Mouse (Mus musculus) Patski (cell line): ENCODE measurements at regions not wholly inside any gene's neighbourhood (a gene's known extent, or its start where the extent isn't known, plus 50 kb on each side); places are given as distances from the start of the nearest gene placed in this dataset.

Source experiments
- ATAC-seq: fragments of 100-300 bp; one replicate; pipeline ENCODE4 v1.8.0; 2021
- CTCF ChIA-PET: fragments of 350-600 bp; sonication (Branson Sonifier 250); formaldehyde crosslinking; loops from one replicate; lab custom pipeline; 2022; ENCODE audit warnings: inconsistent platforms; lab: Charles Lee
- POLR2A ChIA-PET: fragments of 350-600 bp; sonication (Branson Sonifier 250); formaldehyde crosslinking; loops from one replicate; lab custom pipeline; 2022; ENCODE audit warnings: antibody characterized with exemption, inconsistent platforms; lab: Charles Lee
- DNase-seq: peaks from one replicate; pipeline ENCODE4 v3.0.0-alpha.2; 2011; ENCODE audit warnings: low read depth, low spot score
- H3K27me3 ChIP-seq: fragments of 371-371 bp; one replicate; pipeline ENCODE4 v1.5.1; 2021
- CTCF ChIP-seq: fragments of 100-300 bp; IDR thresholded peaks from one replicate; pipeline ENCODE4 v1.5.1; 2021
- in situ Hi-C: fragments of 300-500 bp; cut with MboI; formaldehyde crosslinking; loops from 3 replicates; pipeline ENCODE4 v1.11.1; 2018; ENCODE audit warnings: low pct_unique_long_range_greater_than_20kb, mixed read lengths

DNA sequence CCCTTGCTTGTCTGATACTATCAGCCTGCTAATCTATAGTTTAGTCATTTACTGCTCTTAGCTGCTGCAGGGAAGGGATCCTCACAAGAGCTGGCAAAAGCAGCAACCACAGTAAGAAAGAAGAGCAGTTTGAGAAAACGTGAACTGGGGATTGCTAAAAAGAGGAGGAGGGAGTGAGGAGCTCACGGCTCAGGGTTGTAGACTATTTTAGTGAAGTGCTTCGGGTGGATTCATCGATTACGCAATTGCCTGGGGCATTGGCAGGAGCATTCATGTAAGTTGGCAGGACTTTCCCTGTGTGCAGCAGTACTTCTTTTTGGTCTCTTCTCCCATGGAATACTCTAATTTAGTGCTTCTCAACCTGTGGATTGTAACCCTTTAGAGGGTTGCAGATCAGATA is 157.1 kb downstream of the Csl start:
- CTCF ChIA-PET: interaction anchor here (5.2 kb wide), 1 partner anchor 12 kb away, joined by 32 read pairs; no protein-coding TSS in a partner anchor
- in situ Hi-C loops: loop anchor here (25.0 kb wide), 3 partner anchors 665 to 1890 kb away; no protein-coding TSS in a partner anchor
- TF ChIP-seq CTCF: no peak
- ATAC-seq: no peak
- H3K27me3 ChIP-seq: peaks cover 10% of the 10 kb centered on the region
- DNase-seq: no peak
- POLR2A ChIA-PET: no interaction called here

DNA sequence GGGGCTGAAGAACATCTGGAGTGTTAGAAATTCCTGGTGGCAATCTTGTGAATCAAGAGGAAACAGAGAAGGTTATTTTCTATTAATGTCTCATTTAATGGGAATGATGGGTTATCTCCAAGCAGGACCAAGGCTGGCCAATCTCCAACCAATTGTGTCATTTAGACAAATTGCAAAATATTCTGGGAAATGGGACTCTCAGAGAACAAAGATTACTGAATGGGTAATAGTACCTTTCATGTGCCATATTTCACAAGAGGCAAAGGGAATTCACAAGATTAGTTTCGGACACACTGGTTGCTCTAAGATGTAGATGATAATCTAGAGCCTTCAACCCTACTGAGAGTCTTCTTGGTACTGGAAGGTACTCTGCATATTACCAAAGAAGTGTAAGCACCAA is 155.3 kb downstream of the Csl start:
- TF ChIP-seq CTCF: no peak
- DNase-seq (no peak), ATAC-seq (no peak)
- CTCF ChIA-PET: interaction anchor here (5.2 kb wide), 1 partner anchor 10 kb away, joined by 32 read pairs; no protein-coding TSS in a partner anchor
- POLR2A ChIA-PET: interaction anchor here (0.9 kb wide), 1 partner anchor 340 kb away, joined by 3 read pairs; no protein-coding TSS in a partner anchor
- peaks cover 10% of the 10 kb centered on the region for H3K27me3 ChIP-seq
- in situ Hi-C loops: loop anchor here (25.0 kb wide), 3 partner anchors 667 to 1892 kb away; no protein-coding TSS in a partner anchor

DNA sequence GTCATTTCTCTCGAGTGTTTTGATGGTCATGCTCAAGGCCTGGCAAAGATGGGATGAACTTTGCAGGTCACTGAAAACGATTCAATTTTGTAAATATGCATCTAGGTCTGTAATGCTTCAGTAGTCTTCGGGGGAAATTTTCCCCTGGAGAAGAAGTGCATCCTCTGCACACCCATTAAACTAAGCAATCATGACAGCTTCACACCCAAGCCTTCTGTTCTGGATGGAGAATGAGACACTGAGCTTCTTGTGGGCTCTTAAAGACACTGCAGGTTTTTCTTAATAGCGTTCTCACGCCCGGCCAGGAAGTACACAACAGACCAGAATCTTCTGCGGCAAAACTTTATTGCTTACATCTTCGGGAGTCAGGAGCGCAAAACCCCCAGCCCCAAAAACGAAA is 151.0 kb downstream of the Csl start:
- ChIA-PET POLR2A (interaction anchor here (1.0 kb wide), 1 partner anchor 367 kb away, joined by 3 read pairs; no protein-coding TSS in a partner anchor), CTCF (interaction anchor here (3.4 kb wide), 1 partner anchor 447 kb away, joined by 12 read pairs; no protein-coding TSS in a partner anchor)
- TF ChIP-seq CTCF: no peak
- ATAC-seq: no peak
- H3K27me3 ChIP-seq: peaks cover 10% of the 10 kb centered on the region
- in situ Hi-C loops: loop anchor here (25.0 kb wide), 3 partner anchors 671 to 1896 kb away; no protein-coding TSS in a partner anchor
- no peak for DNase-seq

DNA sequence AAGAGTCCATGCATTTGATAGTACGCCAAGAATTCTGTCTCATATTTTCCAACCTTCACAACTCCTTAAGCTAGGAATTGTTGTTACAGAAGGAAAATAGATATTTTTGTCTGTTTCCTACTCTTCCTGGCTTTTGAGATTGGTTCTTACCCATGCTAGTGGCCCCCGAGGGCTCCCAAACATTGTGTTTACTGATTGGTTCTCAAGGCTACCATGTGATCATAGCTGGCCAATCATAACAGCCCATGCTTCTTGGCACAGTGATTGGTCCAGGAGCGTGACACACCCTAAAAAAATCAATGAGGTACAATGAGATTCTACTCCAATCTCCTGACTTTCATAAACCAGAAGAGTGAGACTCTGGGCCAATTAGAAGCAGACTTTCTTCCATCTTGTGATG is 150.0 kb downstream of the Csl start:
- H3K27me3 ChIP-seq: peaks cover 10% of the 10 kb centered on the region
- ATAC-seq (no peak), DNase-seq (no peak)
- CTCF ChIA-PET: interaction anchor here (1.7 to 3.4 kb wide), 2 partner anchors 10 to 448 kb away, joined by 7 to 12 read pairs; no protein-coding TSS in a partner anchor
- POLR2A ChIA-PET: interaction anchor here (1.0 kb wide), 1 partner anchor 368 kb away, joined by 3 read pairs; no protein-coding TSS in a partner anchor
- in situ Hi-C loops: loop anchor here (25.0 kb wide), 3 partner anchors 672 to 1897 kb away; no protein-coding TSS in a partner anchor
- TF ChIP-seq CTCF: no peak

DNA sequence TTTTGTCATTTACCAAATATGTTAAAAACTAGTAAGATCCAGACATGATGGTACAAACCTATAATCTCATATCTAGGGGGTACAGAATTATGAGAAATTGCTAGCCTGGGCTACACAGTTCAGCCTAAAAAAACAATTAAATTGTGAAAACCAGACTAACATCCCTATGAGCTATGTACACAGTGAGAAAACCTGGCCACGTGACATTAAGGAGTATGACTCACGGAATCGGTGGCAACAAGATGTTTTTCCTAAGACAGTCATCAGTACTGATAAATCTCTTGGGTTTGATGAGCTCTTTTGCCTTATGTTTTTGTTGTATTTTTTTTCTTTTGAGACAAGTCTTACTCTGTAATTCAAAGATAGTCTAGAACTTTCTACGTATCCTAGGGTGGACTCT is 148.6 kb downstream of the Csl start:
- ChIA-PET POLR2A (no interaction called here), CTCF (interaction anchor here (1.3 to 3.4 kb wide), 3 partner anchors 427 to 449 kb away, joined by 3 to 12 read pairs (median 6); no protein-coding TSS in a partner anchor)
- H3K27me3 ChIP-seq: peaks cover 6% of the 10 kb centered on the region
- DNase-seq (no peak), ATAC-seq (no peak)
- in situ Hi-C loops: loop anchor here (25.0 kb wide), 3 partner anchors 674 to 1899 kb away; no protein-coding TSS in a partner anchor
- no peak for TF ChIP-seq CTCF

DNA sequence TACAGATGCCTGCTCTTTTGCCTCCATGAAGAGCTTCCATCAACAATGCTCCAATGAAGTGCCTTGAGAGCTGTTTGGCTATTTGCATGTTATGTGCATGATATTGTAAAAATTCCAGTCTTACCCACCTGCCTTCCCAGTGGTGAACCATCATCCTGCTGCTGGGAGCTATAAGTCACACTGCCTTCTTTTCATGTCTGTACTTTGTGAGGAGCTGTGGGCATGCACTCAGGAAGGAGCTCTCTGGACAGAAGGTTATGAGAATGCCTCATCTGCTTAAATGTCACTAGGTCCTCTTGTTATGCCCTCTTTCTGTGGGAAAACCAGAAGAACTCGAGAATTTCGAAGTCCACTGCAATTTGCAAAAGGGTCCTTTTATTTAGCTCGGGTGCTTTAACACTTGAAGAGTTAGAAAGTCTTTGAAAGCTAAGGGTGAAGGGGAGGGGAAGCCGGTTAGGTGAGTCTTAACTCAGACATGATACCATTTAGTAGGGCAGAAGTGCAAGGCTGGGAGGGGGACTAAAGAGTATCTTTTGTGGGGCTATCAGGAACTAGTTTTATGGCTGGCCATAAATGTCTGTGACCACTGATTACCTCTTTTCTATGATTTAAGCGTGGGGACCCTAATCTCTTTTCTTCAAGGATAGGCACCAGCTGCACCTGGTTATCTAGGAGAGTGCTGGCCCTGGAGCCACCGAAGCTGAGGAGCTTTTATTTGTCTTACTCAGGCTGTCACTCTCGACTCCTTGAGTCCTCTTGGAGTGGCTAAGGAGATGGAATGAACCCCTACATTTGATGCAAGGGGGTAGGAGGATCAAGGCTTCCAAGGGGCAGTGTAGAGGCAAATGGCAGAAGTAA is 144.8 kb downstream of the Csl start:
- in situ Hi-C loops: loop anchor here (25.0 kb wide), 3 partner anchors 677 to 1902 kb away; no protein-coding TSS in a partner anchor
- no peak for TF ChIP-seq CTCF
- ATAC-seq (no peak), DNase-seq (no peak)
- H3K27me3 ChIP-seq: no peaks in the 10 kb centered on the region
- CTCF ChIA-PET: interaction anchor here (0.6 to 7.8 kb wide), 14 partner anchors 8 to 451 kb away, joined by 3 to 113 read pairs (median 5); no protein-coding TSS in a partner anchor
- POLR2A ChIA-PET: no interaction called here

DNA sequence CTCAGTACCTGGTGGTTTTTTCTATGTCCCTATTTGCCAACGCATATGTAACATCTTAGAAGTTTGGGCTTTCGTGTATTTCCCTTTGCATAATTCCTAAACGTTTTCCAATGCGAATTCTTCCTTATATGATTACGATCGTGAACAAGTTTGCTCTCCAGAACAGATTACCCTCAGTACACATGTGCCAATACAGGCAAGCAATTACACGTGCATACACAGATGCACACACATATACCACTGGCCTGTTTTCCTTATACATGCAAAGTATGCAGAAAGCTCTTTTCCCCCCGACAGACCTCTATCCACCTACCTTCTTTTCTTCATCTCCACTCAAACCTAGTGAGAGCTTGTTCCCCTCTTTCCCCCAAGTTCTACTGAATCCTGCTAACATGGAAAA is 144.1 kb downstream of the Csl start:
- DNase-seq: no peak
- ATAC-seq: no peak
- CTCF ChIA-PET: interaction anchor here (0.7 to 7.8 kb wide), 23 partner anchors 10 to 511 kb away, joined by 3 to 113 read pairs (median 5); no protein-coding TSS in a partner anchor
- POLR2A ChIA-PET: no interaction called here
- in situ Hi-C loops: loop anchor here (25.0 kb wide), 3 partner anchors 678 to 1903 kb away; no protein-coding TSS in a partner anchor
- TF ChIP-seq CTCF: no peak
- H3K27me3 ChIP-seq: no peaks in the 10 kb centered on the region

DNA sequence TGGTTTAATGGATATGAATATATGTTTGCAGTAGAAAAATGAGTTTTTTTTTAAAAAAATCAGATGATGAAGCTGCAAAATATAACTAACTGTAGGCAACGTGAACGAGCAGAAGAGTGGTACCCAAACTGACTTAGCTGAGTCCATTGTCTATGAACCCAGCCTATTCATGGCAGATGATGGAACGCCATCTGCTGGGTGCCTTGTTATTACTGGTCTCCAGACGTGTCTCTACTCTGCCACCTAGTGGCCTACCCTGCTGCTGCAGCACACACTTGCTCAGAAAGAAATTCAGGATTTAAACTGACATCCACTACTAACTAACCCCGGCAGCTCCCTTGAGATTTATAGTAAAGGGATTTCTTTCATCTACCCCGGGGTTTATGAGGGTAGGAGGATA is 143.7 kb downstream of the Csl start:
- in situ Hi-C loops: loop anchor here (25.0 kb wide), 3 partner anchors 678 to 1903 kb away; no protein-coding TSS in a partner anchor
- no peaks in the 10 kb centered on the region for H3K27me3 ChIP-seq
- TF ChIP-seq CTCF: peak; percentile 99
- ChIA-PET POLR2A (interaction anchor here (0.5 kb wide), 1 partner anchor 35 kb away, joined by 6 read pairs; no protein-coding TSS in a partner anchor), CTCF (interaction anchor here (0.7 to 7.8 kb wide), 23 partner anchors 9 to 512 kb away, joined by 3 to 113 read pairs (median 5); no protein-coding TSS in a partner anchor)
- DNase-seq (no peak), ATAC-seq (peak; percentile 83)

DNA sequence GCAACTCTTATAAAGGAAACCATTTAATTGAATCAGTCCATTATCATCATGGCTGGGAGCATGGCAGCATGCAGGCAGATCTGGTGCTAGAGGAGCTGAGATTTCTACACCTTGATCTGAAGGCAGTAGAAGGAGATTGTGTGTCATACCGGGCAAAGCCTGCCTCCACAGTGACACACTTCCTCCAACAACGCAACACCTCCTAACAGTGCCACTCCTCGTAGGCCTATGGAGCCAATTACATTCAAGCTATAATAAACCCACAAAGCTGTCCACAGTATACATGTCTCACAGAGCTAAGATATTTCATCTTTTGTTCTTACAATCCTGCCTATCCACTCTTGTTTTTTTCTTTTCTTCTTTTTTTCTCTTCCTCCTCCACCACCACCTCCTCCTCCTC is 141.8 kb downstream of the Csl start:
- in situ Hi-C loops: loop anchor here (25.0 kb wide), 3 partner anchors 680 to 1905 kb away; no protein-coding TSS in a partner anchor
- H3K27me3 ChIP-seq: no peaks in the 10 kb centered on the region
- no peak for ATAC-seq
- POLR2A ChIA-PET: no interaction called here
- DNase-seq: no peak
- CTCF ChIA-PET: interaction anchor here (3.3 to 7.8 kb wide), 2 partner anchors 22 to 454 kb away, joined by 13 to 113 read pairs; no protein-coding TSS in a partner anchor
- no peak for TF ChIP-seq CTCF
